Mouse (Mus musculus) forebrain, postnatal 0 days (tissue): ENCODE data around the gene Kdm5b. TPM values are rescaled to one million over a fixed set of nuclear protein-coding genes. Genes with fewer than 3 reads are reported as not detected.
A peak's percentile ranks its signal among the peaks of the same experiment; 100 is the strongest.
"Not testable (repeated sequence)": the region's sequence is repeated elsewhere in the genome, so short reads cannot be mapped to it uniquely, and the experiment has no call there.

Experiments
- ATAC-seq: fragments of 200-750 bp; cut with Nextera tagmentation; 2 replicates; pipeline ENCODE4 v1.8.0; 2017; ENCODE audit warnings: mild to moderate bottlenecking, moderate library complexity
- DNase-seq: peaks from one replicate; pipeline ENCODE4 v3.0.0-alpha.2; 2015
- H3K27ac ChIP-seq: fragments of 300-500 bp; sonication (generic); 2 replicates; pipeline ENCODE4 v1.5.1; 2014; ENCODE audit warnings: low read depth, mild to moderate bottlenecking, antibody characterized with exemption, low read length, moderate library complexity, mixed read lengths
- H3K27me3 ChIP-seq: fragments of 300-500 bp; sonication (generic); 2 replicates; pipeline ENCODE4 v1.6.1; 2014; ENCODE audit warnings: mild to moderate bottlenecking, low read length, mixed read lengths; ENCODE audit not compliant: insufficient read depth
- H3K36me3 ChIP-seq: fragments of 300-500 bp; sonication (generic); 2 replicates; pipeline ENCODE4 v1.6.1; 2014; ENCODE audit warnings: mild to moderate bottlenecking, moderate library complexity; ENCODE audit not compliant: insufficient read depth
- H3K4me1 ChIP-seq: fragments of 300-500 bp; sonication (generic); 2 replicates; pipeline ENCODE4 v1.6.1; 2014; ENCODE audit warnings: antibody characterized with exemption; ENCODE audit not compliant: insufficient read depth
- H3K4me2 ChIP-seq: fragments of 300-500 bp; sonication (generic); 2 replicates; pipeline ENCODE4 v1.6.1; 2014; ENCODE audit warnings: low read depth, mild to moderate bottlenecking, moderate library complexity
- H3K4me3 ChIP-seq: fragments of 300-500 bp; sonication (generic); 2 replicates; pipeline ENCODE4 v1.5.1; 2014; ENCODE audit warnings: low read depth, low read length, mixed read lengths
- H3K9ac ChIP-seq: fragments of 300-500 bp; sonication (generic); 2 replicates; pipeline ENCODE4 v1.6.1; 2014; ENCODE audit warnings: mild to moderate bottlenecking
- H3K9me3 ChIP-seq: fragments of 300-500 bp; sonication (generic); 2 replicates; pipeline ENCODE4 v1.6.1; 2016; ENCODE audit warnings: low read length
- CTCF ChIP-seq: sonication (generic); IDR thresholded peaks from 2 replicates; pipeline ENCODE4 v1.5.1; 2016; ENCODE audit warnings: antibody characterized with exemption, control low read depth, low read depth
- WGBS: fragments of 180-500 bp; shearing (Covaris S2); extraction: QIAGEN DNeasy Blood & Tissue Kit; methylation state at CpG from one replicate; pipeline ENCODE4 v1.1.7; 2014; 5-methylcytosine and 5-hydroxymethylcytosine counted together
- polyA plus RNA-seq: library from polyadenylated mRNA; unstranded; fragments of >200 nt; fragmentation: Nextera tagmentation; extraction: Ambion mirVana; gene quantifications from 2 replicates; pipeline ENCODE4 v1.2.1, GENCODE M21; 2015
- total RNA-seq: library from RNA; depleted of rRNA; stranded (reverse); fragments of >200 nt; gene quantifications from 2 replicates; pipeline ENCODE4 v1.2.3, GENCODE M21; 2014

The Kdm5b gene
- total and polyA plus RNA-seq, 2 experiments from 2014 or later = 53.6 to 84.6 TPM

DNA sequence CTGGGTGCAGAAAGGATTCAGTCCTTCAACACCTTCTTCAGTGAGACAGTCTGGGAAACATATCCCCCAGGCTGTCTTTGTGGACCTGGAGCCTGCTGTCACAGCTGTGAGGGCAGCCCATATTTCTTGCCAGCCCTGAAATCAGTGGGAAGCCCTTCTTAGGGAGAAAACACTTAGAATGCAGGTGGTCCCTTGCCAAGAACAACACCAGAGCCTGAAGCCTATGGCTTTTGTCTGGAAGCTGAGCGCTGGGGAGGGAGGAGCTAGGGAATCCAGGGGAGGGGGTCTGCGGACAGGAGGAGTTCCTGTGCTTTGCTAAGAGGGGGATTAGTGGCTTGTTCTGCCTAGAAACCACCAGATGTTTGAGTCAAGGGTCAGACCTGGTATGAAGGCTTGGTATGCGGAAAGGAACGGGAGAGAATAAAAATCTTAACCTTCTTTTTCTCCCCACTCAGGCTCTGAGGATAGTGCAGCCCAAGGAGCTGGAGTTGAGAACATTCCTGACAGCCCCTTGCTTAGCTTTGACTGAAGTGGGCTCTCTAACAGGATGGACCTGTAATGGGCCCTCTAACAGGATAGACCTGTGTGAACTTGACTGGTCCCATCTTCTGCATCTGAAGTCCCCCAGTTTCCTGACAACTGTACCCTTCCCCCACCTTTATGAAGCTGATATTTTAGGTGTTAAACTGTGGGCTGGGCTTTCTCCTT, 43.3 kb upstream of the Kdm5b start:
- TF ChIP-seq CTCF = no peak
- 30% methylated on average over 4 of the region's 4 CpGs for WGBS
- DNase-seq = peak; percentile 15

DNA sequence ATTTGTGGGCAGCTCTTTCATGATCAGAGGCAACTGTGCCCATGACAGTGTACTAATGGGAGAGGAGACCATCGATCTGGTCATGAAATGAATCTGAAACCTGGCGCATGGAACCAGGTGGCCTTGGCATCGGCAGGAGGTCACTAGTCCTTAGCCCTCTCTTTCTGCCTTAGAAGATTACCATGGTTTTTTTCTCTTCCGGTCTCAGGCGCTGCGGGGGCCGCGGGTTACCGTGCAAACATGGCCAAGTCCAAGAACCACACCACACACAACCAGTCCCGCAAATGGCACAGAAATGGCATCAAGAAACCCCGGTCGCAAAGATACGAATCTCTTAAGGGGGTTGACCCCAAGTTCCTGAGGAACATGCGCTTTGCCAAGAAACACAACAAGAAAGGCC, 42.1 kb upstream of the Kdm5b start:
- 96% methylated on average over 14 of the region's 14 CpGs for WGBS
- not testable (repeated sequence) for H3K27me3 ChIP-seq, H3K4me2 ChIP-seq, H3K4me1 ChIP-seq, H3K27ac ChIP-seq, H3K4me3 ChIP-seq, H3K9me3 ChIP-seq, ATAC-seq, DNase-seq, H3K9ac ChIP-seq, H3K36me3 ChIP-seq

More for the DNA sequence above, 43.3 kb upstream of the Kdm5b start:
- Histone ChIP-seq H3K9me3 (no peaks in the 10 kb centered on the region), H3K27me3 (peaks cover 8% of the 10 kb centered on the region), H3K36me3 (no peaks in the 10 kb centered on the region), H3K4me2 (no peak overlapping the region), H3K4me1 (peaks cover 8% of the 10 kb centered on the region), H3K9ac (no peak overlapping the region), H3K4me3 (no peak overlapping the region), H3K27ac (no peak overlapping the region)
- ATAC-seq = peak; percentile 33; the same call in 1 of the 2 replicates

GRCm38 (mm10) chr1:134518677-134519076, 41.3 kb upstream of the Kdm5b start:
- Histone ChIP-seq H3K27ac (no peak overlapping the region), H3K9ac (no peak overlapping the region), H3K4me2 (no peak overlapping the region), H3K4me1 (no peaks in the 10 kb centered on the region), H3K27me3 (no peaks in the 10 kb centered on the region), H3K9me3 (no peaks in the 10 kb centered on the region), H3K4me3 (no peak overlapping the region), H3K36me3 (no peaks in the 10 kb centered on the region)
- DNase-seq (peak; percentile 80), ATAC-seq (peak; percentile 81)
- 14% methylated on average over 7 of the region's 7 CpGs for WGBS
- peak; percentile 75 for TF ChIP-seq CTCF

- not testable (repeated sequence) for ATAC-seq, H3K4me1 ChIP-seq, DNase-seq
Measured at GRCm38 (mm10) chr1:134519201-134519600, 40.8 kb upstream of the Kdm5b start.

GRCm38 (mm10) chr1:134520001-134520721, 39.8 kb upstream of the Kdm5b start:
- Histone ChIP-seq H3K4me1 (no peaks in the 10 kb centered on the region), H3K4me2 (no peak overlapping the region), H3K27me3 (no peaks in the 10 kb centered on the region), H3K27ac (no peak overlapping the region), H3K9me3 (no peaks in the 10 kb centered on the region), H3K4me3 (no peak overlapping the region), H3K36me3 (no peaks in the 10 kb centered on the region), H3K9ac (no peak overlapping the region)
- no peak for TF ChIP-seq CTCF
- 88% methylated on average over 8 of the region's 8 CpGs for WGBS
- DNase-seq (no peak), ATAC-seq (no peak)

More at GRCm38 (mm10) chr1:134519201-134519600, 40.8 kb upstream of the Kdm5b start:
- not testable (repeated sequence) for H3K9me3 ChIP-seq, H3K4me2 ChIP-seq, H3K27ac ChIP-seq, H3K27me3 ChIP-seq, H3K4me3 ChIP-seq, H3K36me3 ChIP-seq, H3K9ac ChIP-seq
- WGBS = 91% methylated on average over 5 of the region's 5 CpGs

DNA sequence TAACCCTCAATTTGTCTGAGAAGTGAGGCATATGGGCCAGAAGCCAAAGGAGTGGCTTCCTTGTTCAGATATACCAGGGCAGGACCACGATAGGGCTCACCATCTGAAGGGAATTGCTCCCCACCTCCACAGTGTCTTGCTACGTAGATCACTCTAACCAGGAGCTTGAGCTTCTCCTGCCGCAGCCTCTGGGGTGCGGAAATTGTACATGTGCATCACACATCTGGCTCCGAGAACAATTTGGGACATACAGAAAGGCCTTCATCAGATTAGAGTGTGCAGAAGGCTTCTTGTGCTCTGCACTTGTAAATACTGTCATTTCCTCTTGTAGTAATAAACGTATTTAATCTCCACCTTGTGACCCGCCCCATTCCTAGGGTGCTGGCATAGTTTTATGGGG, 38.8 kb upstream of the Kdm5b start:
- DNase-seq (no peak), ATAC-seq (no peak)
- no peaks in the 10 kb centered on the region for H3K4me1 ChIP-seq
- H3K4me2 ChIP-seq = no peak overlapping the region
- no peak for TF ChIP-seq CTCF
- no peaks in the 10 kb centered on the region for H3K36me3 ChIP-seq
- H3K4me3 ChIP-seq = no peak overlapping the region
- H3K27ac ChIP-seq = no peak overlapping the region
- H3K27me3 ChIP-seq = no peaks in the 10 kb centered on the region
- no peak overlapping the region for H3K9ac ChIP-seq
- WGBS = 81% methylated on average over 7 of the region's 7 CpGs
- no peaks in the 10 kb centered on the region for H3K9me3 ChIP-seq

GRCm38 (mm10) chr1:134522325-134522724, 37.6 kb upstream of the Kdm5b start:
- ATAC-seq (no peak), DNase-seq (no peak)
- H3K27me3 ChIP-seq = no peaks in the 10 kb centered on the region
- H3K9me3 ChIP-seq = no peaks in the 10 kb centered on the region
- H3K9ac ChIP-seq = no peak overlapping the region
- no peak overlapping the region for H3K27ac ChIP-seq
- TF ChIP-seq CTCF = no peak
- H3K4me3 ChIP-seq = no peak overlapping the region
- no peaks in the 10 kb centered on the region for H3K4me1 ChIP-seq
- no peaks in the 10 kb centered on the region for H3K36me3 ChIP-seq
- WGBS = 65% methylated on average over 2 of the region's 2 CpGs
- H3K4me2 ChIP-seq = no peak overlapping the region
